Mouse (Mus musculus) CH12.LX (cell line): ENCODE data around the gene Ttll11.

Experiments
- CTCF ChIP-seq, 2 experiments: IDR thresholded peaks in 1 of 2; conservative IDR thresholded peaks in 1 of 2; 2 replicates each; pipeline ENCODE4 v1.5.1; 2011 to 2012; ENCODE audit warnings: low read depth in 2 of 2, low read length in 2 of 2, improper control_type of control experiment in 1 of 2, inconsistent platforms in 1 of 2, mild to moderate bottlenecking in 1 of 2, moderate library complexity in 1 of 2
- POLR2A ChIP-seq: IDR thresholded peaks from 2 replicates; pipeline ENCODE4 v1.6.1; 2011; ENCODE audit warnings: low read depth, mild to moderate bottlenecking, improper control_type of control experiment, low read length
- UBTF ChIP-seq: IDR thresholded peaks from 2 replicates; pipeline ENCODE4 v1.6.1; 2012; ENCODE audit warnings: low read depth, mild to moderate bottlenecking, inconsistent platforms, low read length, improper control_type of control experiment, moderate library complexity
- ZC3H11A ChIP-seq: IDR thresholded peaks from 2 replicates; pipeline ENCODE4 v1.6.1; 2012; ENCODE audit warnings: low read depth, mild to moderate bottlenecking, inconsistent platforms, low read length, improper control_type of control experiment

DNA sequence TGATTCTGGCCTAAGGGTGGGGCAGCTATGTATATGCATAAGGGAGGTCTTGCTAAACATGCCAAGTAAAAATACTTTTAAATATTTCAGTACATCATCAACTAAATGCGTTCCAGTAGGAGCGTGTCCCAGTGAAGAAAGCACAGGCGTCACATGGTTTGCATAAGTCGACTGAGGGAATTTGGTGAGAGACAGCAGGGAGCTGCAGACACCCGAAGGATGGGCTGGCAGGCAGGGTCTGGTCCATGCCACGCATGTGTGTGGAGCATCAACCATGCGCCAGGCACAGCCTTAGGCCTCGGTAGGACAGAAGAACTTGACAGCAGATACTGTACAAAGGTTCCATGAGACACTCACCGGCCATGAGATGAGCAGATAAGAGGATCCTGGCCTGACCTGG, 202.8 kb downstream of the Ttll11 start:
- TF ChIP-seq ZC3H11A = no peak
- TF ChIP-seq POLR2A = no peak
- no peak for TF ChIP-seq CTCF (conservative IDR thresholded peaks at IDR 0.05 in 1 of 2, IDR thresholded peaks at IDR 0.05 in 1 of 2; ENCODE audit: low read depth in 2 of 2, low read length in 2 of 2)
- no peak for TF ChIP-seq UBTF
